Mouse (Mus musculus): ENCODE measurements around the gene Gmds. TPM values are rescaled to one million over a fixed set of nuclear protein-coding genes. Genes with fewer than 3 reads are reported as not detected.

Gene Gmds
- total and polyA plus RNA-seq, 2 experiments = 3.2 to 3.5 TPM

DNA sequence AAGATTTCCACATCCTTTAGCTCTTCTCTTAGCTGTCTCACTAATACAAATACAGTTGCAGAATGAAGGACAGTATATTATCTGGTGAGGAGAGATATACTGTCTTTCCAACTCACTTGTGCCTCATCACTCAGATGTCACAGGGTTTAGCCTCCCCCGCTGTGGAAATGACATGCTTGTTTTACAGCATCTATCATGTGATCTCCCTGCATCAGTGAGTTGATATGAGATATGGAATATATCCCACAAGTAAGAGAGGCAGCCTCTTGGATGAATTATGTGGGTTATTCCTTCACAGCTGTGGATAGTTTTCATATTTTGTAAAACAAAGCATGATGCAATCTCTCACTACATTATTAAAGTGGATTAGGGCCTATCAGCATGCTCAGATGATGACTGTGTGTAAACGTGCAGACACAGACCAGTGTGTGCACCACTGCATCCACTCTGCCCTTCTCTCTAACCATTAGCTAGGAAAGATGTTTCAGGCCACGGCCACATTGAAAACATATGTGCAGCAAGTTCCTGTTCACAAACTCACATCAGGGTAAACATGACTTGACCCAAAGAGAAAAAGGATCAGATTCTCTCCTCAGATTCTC is 371.5 kb downstream of the Gmds start:
- H3K36me3 ChIP-seq (ENCODE audit: control insufficient read depth, insufficient read depth, low read length) = no peaks in the 10 kb centered on the region
- H3K79me2 ChIP-seq (ENCODE audit: control insufficient read depth, insufficient read depth, low read length) = no peaks in the 10 kb centered on the region
- H3K4me1 ChIP-seq (ENCODE audit: control insufficient read depth, insufficient read depth, low read length) = no peaks in the 10 kb centered on the region
- no peak overlapping the region for H3K4me3 ChIP-seq (ENCODE audit: insufficient read depth, low read depth, low read length)
- no peak for TF ChIP-seq POLR2A (IDR thresholded peaks at IDR 0.05; ENCODE audit: extremely low read depth, insufficient read depth, low read length)
- no peak for TF ChIP-seq CTCF (IDR thresholded peaks at IDR 0.05; ENCODE audit: low read depth, low read length)
- no peak for DNase-seq (ENCODE audit: extremely low read depth, low read depth, low spot score)
- no peaks in the 10 kb centered on the region for H3K27me3 ChIP-seq (ENCODE audit: control insufficient read depth, insufficient read depth, low read length)
- WGBS = 76% methylated on average over 3 of the region's 3 CpGs
- H3K27ac ChIP-seq (replicated peaks; ENCODE audit: insufficient read depth, low read depth, low read length) = no peak overlapping the region
- H3K9ac ChIP-seq (ENCODE audit: low read depth, low read length) = no peak overlapping the region

- WGBS = 58% methylated on average over 3 of the region's 3 CpGs
- DNase-seq (ENCODE audit: extremely low read depth, low read depth, low spot score) = no peak
- H3K4me1 ChIP-seq (ENCODE audit: control insufficient read depth, insufficient read depth, low read length) = no peaks in the 10 kb centered on the region; the same call in 1 of the 2 replicates
- no peaks in the 10 kb centered on the region for H3K79me2 ChIP-seq (ENCODE audit: control insufficient read depth, insufficient read depth, low read length)
- no peaks in the 10 kb centered on the region for H3K27me3 ChIP-seq (ENCODE audit: control insufficient read depth, insufficient read depth, low read length)
- H3K36me3 ChIP-seq (ENCODE audit: control insufficient read depth, insufficient read depth, low read length) = no peaks in the 10 kb centered on the region
- no peak overlapping the region for H3K9ac ChIP-seq (ENCODE audit: low read depth, low read length)
- H3K4me3 ChIP-seq (ENCODE audit: insufficient read depth, low read depth, low read length) = no peak overlapping the region
- no peak overlapping the region for H3K27ac ChIP-seq (replicated peaks; ENCODE audit: insufficient read depth, low read depth, low read length)
- TF ChIP-seq CTCF (IDR thresholded peaks at IDR 0.05; ENCODE audit: low read depth, low read length) (no peak), POLR2A (IDR thresholded peaks at IDR 0.05; ENCODE audit: extremely low read depth, insufficient read depth, low read length) (no peak)
Measured at GRCm38 (mm10) chr13:31960514-31960913, 378.0 kb downstream of the Gmds start.

- peak; percentile 9 for DNase-seq (ENCODE audit: extremely low read depth, low read depth, low spot score)
- TF ChIP-seq CTCF (IDR thresholded peaks at IDR 0.05; ENCODE audit: low read depth, low read length) (no peak), POLR2A (IDR thresholded peaks at IDR 0.05; ENCODE audit: extremely low read depth, insufficient read depth, low read length) (no peak)
- WGBS = 53% methylated on average over 13 of the region's 13 CpGs
- H3K36me3 ChIP-seq (ENCODE audit: control insufficient read depth, insufficient read depth, low read length) = no peaks in the 10 kb centered on the region
- no peaks in the 10 kb centered on the region for H3K27me3 ChIP-seq (ENCODE audit: control insufficient read depth, insufficient read depth, low read length)
- no peak overlapping the region for H3K4me3 ChIP-seq (ENCODE audit: insufficient read depth, low read depth, low read length)
- H3K79me2 ChIP-seq (ENCODE audit: control insufficient read depth, insufficient read depth, low read length) = no peaks in the 10 kb centered on the region
- H3K4me1 ChIP-seq (ENCODE audit: control insufficient read depth, insufficient read depth, low read length) = no peaks in the 10 kb centered on the region; the same call in 1 of the 2 replicates
- no peak overlapping the region for H3K9ac ChIP-seq (ENCODE audit: low read depth, low read length)
- no peak overlapping the region for H3K27ac ChIP-seq (replicated peaks; ENCODE audit: insufficient read depth, low read depth, low read length)
Measured at GRCm38 (mm10) chr13:31958346-31959335, 379.9 kb downstream of the Gmds start.

- WGBS = 65% methylated on average over 6 of the region's 6 CpGs
- H3K36me3 ChIP-seq (ENCODE audit: control insufficient read depth, insufficient read depth, low read length) = no peaks in the 10 kb centered on the region
- H3K27me3 ChIP-seq (ENCODE audit: control insufficient read depth, insufficient read depth, low read length) = no peaks in the 10 kb centered on the region
- TF ChIP-seq CTCF (IDR thresholded peaks at IDR 0.05; ENCODE audit: low read depth, low read length) = peak; percentile 95
- TF ChIP-seq POLR2A (IDR thresholded peaks at IDR 0.05; ENCODE audit: extremely low read depth, insufficient read depth, low read length) = no peak
- H3K4me3 ChIP-seq (ENCODE audit: insufficient read depth, low read depth, low read length) = no peak overlapping the region
- peak; percentile 56 for DNase-seq (ENCODE audit: extremely low read depth, low read depth, low spot score)
- H3K4me1 ChIP-seq (ENCODE audit: control insufficient read depth, insufficient read depth, low read length) = no peaks in the 10 kb centered on the region; the same call in 1 of the 2 replicates
- no peaks in the 10 kb centered on the region for H3K79me2 ChIP-seq (ENCODE audit: control insufficient read depth, insufficient read depth, low read length)
- H3K9ac ChIP-seq (ENCODE audit: low read depth, low read length) = no peak overlapping the region
- no peak overlapping the region for H3K27ac ChIP-seq (replicated peaks; ENCODE audit: insufficient read depth, low read depth, low read length)
Measured at GRCm38 (mm10) chr13:31956584-31956983, 382.0 kb downstream of the Gmds start.

DNA sequence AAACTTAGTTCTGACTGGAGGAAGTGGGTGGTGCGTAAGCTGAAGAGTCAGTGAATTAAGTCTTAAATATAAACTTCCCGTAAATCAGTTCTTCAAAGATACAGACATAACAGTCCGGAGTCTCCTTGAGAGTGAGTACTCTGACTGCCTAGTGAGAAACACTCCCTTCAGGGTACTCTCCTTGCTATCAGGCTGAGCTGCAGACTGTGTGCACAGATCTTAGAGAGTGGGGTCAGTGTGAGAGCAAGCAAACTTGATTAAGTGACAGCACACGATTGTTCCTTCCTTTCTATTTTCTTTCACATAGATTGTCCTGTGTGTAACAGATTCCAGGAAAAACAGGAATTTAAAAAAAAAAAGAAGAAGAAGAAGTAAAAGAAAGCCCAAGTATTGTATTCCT is 382.4 kb downstream of the Gmds start:
- H3K79me2 ChIP-seq (ENCODE audit: control insufficient read depth, insufficient read depth, low read length) = no peaks in the 10 kb centered on the region
- H3K36me3 ChIP-seq (ENCODE audit: control insufficient read depth, insufficient read depth, low read length) = no peaks in the 10 kb centered on the region
- no peaks in the 10 kb centered on the region for H3K27me3 ChIP-seq (ENCODE audit: control insufficient read depth, insufficient read depth, low read length)
- no peak overlapping the region for H3K27ac ChIP-seq (replicated peaks; ENCODE audit: insufficient read depth, low read depth, low read length)
- DNase-seq (ENCODE audit: extremely low read depth, low read depth, low spot score) = no peak
- no peak overlapping the region for H3K9ac ChIP-seq (ENCODE audit: low read depth, low read length)
- H3K4me3 ChIP-seq (ENCODE audit: insufficient read depth, low read depth, low read length) = no peak overlapping the region
- no peaks in the 10 kb centered on the region; the same call in 1 of the 2 replicates for H3K4me1 ChIP-seq (ENCODE audit: control insufficient read depth, insufficient read depth, low read length)
- WGBS = 84% methylated on average over 4 of the region's 4 CpGs
- TF ChIP-seq CTCF (IDR thresholded peaks at IDR 0.05; ENCODE audit: low read depth, low read length) (no peak), POLR2A (IDR thresholded peaks at IDR 0.05; ENCODE audit: extremely low read depth, insufficient read depth, low read length) (no peak)
